Mouse (Mus musculus) testis, postnatal 14 days (tissue): ENCODE measurements around the gene Tle3.

Experiments
- DNase-seq: peaks from one replicate; pipeline ENCODE4 v3.0.0; 2021; ENCODE audit warnings: low spot score

Gene Tle3

DNA sequence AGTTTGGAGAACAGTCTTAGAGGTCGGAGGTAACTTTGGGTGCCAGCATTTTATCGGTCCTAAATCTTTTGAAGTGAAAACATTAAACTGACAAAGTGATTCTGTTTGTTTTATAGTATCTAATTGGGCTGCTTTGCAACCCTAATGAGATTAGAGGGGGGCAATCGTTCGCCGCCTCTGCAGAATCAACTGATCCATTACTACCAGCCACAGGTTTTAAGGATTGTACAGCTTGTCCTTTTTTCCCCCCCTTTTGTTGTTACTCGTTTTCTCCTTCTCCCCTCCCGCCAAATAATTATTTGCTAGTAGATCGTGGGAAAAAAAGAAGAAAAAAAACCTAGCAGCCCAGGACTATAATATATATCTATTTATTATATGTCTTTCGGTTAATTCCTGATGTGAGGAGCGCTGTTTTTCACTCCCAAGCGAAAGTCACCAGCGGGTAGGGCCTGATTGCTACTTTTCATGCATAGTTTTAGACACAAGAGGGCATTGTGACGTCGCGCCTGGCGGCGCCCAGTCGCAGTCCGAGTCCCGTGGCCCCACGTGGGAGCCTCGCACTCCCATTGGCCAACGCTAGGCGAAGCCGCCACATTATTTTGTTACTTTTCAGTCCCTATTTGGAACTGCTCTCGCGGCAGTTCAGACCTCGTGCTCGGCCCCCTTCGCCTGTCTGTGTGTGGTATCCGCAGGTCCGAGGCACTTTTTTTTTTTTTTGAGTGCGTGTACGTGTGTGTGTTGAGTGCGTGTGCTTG is at the start of gene Tle3:
TSS of gene Tle3 (plus strand) at position 612 of the 755 bp plus-strand sequence.
- peak; percentile 98 for DNase-seq

DNA sequence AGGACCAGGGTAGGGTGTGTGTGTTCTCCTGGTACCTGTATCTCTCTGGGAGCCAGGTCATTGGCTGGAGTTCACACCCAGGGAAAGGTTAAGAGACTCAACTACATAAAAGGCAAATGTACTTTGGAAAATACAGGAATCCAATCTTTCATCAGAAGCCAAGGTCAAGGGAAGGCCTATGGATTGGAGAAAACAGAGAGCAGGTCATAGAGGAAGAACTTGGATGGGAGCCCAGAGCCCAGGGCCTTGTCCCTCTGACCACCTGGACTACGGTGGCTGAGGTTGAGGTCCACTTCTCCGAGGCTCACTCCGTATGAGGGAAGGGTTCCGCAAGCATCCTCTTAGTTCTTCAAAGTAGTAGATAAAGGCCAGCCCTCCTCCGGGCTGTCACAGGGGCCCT is 48.9 kb upstream of the Tle3 start:
- no peak for DNase-seq

DNA sequence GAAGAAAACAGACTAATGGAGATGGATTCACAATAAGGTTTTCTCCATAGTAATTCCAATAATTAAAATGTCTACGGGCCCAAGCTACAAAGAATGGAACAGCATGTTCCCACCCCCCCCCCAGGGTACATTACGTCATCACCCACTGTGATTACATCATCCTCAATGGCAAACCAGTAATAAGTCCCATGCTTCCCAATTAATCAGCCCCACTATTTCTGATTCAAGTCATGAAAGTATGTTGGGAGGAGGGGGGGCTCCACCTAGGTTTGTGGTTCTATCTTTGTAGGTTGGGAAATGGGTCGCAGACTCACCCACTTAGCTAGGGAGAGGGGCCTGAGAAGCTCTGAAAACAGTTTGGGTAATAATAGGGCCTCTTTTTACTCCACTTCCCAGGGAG is 48.3 kb upstream of the Tle3 start:
- DNase-seq: no peak

DNA sequence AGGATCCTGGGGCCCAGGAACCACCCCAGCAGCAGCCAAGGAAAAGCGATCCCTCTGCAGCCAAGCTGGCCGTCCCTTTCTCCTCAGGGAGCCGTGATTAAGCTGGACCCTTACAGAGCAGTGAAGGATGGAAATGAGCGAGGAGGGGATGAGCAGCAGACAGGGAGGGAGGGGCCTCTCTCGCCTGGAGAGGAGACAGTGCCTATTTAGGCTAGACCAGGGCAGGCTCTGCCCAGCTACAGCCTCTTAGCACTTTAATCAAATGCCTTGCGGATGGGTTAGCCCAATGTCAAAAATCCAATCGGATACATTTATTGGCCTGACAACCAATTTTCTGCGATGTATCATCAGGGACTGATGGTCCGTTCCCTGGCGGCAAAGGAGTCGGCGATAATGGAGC is 47.8 kb upstream of the Tle3 start:
- DNase-seq: no peak

DNA sequence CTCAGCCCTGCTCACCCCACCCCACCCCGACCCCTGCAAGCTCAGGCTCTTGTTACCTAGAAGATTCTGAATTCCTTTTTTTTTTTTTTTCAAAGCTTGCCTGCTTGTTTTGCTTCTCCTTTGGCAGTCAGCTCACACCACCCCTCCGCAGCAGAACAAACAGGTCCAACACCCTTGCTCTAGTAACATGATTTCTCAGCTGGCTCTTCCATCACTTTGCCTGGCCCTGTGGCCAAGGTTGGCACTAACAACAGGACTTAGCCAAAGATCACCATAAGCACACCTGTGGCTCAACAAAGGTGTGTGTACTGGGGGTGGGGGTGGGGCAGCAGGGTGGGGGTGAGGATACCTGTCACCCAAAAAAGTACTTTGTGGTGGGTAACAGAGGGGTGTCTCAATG is 47.2 kb upstream of the Tle3 start:
- no peak for DNase-seq

DNA sequence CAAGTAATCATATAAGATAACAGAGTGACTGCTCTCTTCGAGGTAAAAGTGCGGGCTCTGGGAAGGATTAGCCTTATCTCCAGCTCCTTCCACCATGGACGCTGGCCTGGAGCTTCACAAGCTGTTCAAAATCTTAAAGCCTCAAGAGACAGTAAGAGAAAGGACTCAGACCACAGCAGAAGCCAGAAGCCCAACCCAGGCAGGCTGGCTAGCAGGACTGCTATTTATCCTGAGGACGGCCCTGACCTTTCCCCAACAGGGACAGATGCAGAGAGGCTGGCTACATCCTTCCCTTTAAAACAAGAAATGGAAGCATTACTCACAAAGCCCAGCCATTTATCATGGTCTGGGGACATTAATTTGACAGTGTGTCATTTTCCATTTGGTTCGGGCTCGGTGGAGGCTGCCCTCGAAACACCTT is 46.2 kb upstream of the Tle3 start:
- no peak for DNase-seq

DNA sequence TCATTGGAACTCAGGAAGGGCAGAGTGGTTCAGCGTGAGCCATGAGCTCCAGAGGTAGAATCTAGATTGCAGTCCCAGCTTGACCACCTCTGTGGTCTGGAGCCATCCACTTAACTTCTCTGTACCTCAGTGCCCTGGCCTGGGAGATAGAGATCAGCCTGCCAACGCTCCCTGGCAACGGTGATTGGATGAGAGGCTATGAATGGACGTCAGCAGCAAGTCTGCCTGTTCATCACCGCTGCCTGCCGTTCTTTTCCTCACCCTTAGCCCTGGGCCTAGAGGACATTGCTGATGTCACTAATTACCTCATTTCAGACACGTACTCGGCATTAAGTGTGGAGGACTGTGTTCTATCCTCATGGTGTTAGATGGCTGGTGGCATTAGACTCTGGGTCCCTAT is 45.2 kb upstream of the Tle3 start:
- no peak for DNase-seq

DNA sequence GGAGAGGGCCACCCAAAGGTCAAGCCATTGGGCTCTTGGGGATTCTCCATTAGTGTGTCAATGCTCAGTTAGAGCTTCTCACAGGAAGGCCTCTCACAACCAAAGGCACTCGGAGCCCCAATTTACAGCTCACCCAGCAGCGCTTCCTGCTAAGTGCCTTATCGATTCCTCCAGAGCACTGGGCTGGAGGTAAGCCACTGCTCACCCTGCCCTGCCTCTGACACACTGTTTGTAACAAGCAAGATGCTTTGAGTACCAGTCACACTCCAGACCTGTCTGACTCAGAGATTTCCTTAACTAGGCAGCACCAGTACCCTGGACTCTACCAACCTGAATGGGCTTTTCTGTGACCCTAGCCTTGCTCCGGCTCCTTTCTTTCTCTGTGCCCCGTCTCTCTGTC is 44.0 kb upstream of the Tle3 start:
- DNase-seq: no peak

DNA sequence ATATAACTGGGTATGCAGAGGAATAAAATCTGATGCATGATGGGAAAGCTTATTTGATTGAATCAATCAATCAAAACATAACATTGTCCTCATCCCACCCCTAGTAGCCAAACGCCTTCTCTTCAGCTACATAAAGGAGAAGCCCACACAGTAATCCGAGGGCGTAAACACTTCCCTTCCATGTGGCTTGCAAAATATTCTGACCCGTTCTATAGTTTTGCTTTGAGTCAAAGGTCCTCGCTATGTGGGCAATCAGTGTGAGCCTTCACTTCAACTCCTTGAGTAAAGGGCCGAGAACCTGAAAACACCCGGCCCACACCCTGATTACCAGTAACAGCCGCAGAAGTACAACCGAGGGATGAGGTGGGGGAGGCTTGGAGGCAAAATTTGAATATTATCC is 41.4 kb upstream of the Tle3 start:
- DNase-seq: no peak

DNA sequence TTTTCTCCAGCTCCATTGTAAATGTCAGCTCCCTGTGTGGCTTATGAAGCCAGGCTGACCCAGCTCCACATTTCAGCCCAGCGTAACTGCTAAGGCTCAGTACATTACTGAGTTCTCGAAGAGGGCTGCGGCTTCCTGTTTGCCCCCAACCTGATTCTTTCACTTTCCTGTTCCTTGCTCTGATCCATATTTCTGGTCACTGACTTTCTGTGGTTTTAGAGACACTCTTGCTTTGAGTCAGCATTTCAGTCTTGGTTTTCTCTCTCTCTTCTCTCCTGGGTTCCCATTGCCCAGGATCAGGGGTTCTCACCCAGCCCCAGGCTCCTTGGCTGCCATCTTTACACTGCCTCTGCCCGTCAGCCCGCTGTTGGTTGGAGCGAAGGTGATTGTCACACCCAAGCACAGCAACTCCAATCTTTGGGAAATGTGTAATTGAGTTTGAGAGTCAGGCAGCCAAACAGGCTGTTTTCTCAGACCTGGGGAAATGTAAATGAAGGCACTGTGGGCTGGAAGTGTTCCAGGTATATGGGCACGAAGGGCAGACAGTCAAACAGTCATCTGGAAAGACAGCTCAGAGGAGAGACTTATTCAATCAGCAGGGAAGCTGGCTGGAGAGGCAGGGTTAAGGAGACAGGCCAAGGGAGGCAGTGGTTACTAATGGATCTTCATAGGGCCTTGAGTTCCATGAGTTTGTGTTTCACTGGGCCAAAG is 39.8 kb upstream of the Tle3 start:
- DNase-seq: no peak

DNA sequence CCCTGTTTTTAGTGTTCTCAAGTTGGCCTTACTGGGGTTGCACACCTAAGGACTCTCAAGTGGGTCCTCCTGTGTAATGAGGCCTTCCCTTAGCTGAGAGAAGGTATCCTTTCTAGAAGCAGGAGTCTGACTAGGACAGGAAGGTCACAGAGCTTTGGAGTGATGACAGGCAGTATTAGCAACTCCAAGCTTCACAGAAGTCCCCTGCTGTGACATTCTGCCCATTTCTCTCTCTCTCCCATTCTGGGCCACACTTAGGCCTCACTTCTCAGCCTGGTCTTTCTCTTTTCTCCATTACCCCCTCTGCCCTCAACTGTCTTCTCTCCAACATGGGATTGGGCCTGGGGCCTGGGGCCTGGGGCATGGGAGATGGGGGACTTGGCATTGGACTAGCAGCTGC is 36.0 kb upstream of the Tle3 start:
- no peak for DNase-seq

DNA sequence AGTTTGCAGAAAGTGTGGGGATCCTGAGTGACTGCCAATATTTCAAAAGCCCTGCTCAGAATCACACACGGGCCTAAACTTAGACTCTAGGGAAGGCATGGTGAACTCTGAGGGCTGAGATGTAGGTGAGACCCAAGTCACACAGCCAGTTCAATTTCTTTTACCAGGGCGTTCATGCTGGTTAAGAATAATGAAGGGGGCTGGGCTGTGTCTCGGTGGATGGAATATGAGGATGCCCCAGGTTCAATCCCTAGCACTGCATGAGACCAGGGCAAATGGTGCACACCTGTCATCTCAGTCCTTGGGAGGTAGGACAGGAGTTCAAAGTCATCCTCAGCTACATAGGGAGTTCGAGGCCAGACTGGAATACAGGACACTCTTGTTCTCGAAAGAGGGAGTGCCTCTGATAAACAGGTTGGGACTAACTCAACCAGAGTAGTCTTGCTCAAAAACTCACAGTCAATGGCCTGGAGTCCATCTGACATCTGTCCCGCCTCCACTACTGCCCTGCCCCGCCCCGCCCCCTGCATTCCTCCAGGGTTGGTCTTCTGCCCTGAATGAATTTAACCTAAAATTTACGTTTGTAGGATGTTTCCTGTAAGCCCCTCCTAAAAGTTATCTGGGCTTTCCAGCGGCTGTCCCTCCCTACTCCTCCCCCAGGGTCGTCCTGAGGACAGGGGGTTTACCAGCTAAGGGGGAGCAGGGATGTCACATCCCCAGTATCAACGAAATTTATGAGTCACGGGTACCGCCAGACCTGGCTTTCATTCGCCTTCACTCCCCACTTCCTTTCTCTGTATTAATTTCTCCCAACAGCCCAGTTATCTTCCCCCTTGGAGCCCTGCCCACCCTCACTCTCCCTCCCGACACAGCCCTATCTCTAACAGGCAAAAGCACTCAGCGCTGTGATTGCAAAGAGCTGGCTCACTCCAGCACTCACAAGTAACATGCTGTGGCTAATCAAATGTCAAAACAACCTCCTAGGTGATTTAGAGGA is 35.3 kb upstream of the Tle3 start:
- peak; percentile 71 for DNase-seq

DNA sequence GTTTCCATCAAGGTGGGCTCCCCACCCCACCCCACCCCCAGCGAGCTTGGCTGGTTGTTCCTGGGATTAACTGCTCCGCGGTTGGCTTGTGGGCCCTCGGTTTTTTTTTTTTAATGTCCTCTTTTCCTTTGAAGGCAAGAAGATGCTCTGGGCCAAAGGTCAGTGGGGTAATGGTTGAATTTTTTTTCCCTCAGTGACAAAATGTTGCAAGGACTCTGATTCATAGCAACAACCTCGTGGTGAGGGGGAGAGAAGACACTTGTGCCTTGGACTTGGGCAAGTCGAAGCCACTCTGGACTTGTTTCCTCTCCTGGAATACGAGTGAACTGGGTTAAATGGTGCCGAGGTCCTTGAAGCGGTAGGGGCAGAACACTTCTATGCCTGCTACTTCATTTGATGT is 34.5 kb upstream of the Tle3 start:
- no peak for DNase-seq

DNA sequence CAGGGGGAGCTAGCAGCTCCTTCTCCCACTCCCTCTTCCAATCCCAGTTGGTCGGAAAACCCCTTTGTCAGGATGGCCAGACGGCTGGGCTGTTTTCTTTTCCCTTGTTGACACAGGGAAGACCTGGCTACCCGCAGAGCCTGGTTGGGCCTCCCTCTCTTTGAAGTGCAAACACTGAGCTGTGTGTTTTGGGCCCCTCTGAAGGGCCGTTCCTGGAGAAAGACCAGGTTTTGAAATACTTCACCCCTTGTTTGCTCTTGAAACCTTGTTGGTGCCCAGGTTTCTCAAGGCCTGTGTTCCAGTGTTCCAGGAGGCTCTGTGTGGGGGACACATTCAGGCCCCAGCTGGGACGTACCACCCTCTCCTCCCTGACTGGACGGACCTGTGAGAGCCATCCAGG is 32.9 kb upstream of the Tle3 start:
- no peak for DNase-seq

DNA sequence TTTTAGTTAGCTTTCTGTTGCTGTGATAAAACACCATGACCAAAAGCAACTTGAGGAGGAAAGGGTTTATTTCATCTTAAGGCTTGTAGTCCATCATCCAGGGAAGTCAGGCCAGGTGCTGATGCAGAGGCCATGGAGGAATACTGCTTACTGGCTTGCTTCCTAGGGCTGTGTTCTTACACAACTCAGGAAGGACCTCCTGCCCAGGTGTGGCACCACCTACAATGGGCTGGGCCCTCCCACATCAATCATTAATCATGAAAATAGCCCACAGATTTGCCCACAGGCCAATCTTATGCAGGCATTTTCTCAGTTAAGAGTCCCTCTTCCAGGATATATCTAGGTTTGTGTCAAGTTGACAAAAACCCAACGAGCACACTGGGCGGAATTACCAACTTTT is 31.8 kb upstream of the Tle3 start:
- DNase-seq: no peak

DNA sequence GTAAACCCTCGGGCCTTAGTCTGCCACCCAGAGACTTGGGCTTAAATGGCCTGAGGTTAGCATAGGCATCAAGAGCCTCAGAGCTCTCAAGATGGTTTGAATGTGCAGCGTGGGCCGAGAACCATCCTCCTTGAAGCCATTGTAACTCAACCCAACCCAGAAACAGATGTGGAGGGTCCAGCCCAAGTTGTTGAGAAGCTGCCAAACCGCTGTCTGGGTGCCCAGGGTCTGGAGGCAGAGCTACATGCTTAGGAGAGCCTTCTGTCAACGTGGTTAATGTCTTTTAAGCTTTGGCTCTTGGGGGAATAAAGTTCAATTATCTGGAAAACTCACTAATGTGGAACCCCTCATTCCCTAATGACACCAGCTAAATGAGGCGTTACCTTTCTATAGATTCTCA is 29.9 kb upstream of the Tle3 start:
- no peak for DNase-seq

DNA sequence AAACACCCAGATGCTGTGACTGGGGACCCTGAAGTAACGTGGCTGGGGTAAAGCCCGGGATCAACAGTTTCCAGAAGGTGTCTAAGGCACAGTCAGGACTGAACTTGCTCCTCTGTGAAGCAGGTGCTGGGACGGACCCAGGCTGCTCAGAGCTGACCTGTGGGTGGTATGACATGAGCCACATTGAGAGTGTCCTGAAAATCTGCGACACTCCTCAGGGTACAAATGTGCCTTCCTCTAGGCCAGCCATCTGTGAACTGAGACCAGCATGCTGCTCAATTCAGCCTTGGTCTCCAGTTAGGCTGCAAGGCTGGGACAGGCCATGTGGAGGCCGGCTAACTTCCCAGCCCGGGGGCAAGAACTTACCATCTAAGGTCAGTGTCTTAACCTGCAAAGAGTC is 27.5 kb upstream of the Tle3 start:
- no peak for DNase-seq

DNA sequence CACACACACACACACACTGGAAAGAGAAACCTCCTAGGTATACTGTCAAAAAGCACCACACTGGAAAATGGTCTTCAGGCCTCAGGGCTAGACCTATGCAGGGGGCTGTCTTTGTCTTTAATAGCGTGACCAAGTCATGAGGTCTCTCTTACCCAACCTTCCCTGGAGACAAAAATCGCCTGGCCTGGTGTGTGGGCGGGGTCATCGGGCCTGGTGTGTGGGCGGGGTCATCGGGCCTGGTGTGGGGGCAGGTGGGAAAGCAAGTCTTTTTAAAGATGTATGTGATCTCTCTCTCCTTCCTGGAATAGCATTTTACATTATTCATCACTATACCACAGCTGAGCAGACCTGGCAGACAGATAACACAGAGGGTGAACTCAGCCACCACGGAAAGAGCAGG is 25.2 kb upstream of the Tle3 start:
- no peak for DNase-seq

DNA sequence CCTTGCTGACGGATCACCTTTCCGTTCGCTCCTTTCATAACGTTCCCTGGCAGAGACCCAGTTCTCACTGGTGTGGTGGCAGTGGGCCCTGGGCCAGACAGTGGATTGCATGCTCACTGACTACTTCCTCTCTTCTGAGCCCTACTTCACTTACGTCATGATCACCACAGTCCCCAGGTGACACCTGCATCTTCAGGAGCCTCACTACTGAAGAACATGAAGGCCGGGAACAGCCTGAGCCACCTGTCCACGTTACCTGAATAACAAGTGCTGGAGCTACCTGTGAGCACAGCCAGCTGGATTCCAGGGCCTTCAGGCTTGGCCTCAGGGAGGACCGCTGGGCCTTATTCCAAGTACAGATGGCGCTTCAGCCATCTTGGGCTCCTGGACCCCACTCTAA is 24.1 kb upstream of the Tle3 start:
- DNase-seq: no peak

DNA sequence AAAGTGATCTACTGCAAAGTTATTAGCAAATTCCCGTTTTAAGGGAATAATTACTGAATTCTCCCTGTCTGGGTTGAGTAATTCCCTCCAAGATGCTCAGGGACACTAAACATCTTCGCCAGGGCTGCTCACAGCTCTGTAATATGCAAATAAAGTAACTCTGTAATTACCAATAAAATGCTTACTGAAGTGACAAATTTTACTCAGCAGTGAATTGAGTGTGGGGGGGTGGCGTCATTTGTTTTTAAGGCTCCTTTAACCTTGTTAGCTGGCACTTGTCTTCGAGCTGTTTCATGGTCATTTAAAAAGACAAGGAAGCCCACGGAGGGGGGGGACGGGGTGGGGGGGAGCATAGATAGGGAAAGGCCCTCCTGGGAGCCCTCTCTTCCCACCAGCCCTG is 23.6 kb upstream of the Tle3 start:
- DNase-seq: no peak

DNA sequence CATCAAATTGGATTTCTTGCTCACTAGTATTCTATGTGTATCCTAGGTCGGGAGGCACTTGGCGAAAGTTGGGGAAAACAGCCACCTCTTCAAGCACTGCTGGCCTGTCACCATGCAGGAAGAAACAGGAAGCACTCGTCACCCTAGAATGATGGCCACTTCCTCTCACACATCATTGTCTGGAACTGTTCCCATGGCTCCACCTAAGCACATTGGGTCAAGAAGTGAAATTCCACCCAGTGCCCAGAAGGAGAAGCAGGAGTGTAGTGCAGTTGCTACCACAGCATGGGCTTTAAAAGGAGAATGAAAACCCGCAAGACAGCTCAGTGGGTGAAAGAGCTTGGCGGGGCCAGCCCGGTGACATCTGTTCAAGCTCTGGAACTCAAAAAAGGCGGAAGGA is 22.5 kb upstream of the Tle3 start:
- DNase-seq: no peak

DNA sequence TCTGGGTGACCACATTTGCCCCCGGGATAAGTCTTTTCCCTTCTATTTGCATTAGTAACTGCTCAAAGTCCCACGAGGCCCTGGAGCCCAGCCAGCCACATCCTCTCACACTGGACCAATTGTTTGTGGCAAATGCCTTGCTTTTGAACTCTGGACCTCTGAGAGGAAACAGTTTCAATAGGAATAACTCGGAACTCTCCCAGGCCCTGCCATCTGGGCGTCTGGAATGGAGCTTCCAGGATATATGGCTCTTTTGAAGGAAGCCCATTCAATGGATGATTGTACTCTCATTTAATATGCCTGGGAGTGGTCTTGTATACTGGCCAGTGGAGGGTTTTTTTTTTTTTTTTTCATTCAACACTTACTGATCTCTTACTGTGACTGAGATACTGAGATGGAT is 21.0 kb upstream of the Tle3 start:
- DNase-seq: no peak

DNA sequence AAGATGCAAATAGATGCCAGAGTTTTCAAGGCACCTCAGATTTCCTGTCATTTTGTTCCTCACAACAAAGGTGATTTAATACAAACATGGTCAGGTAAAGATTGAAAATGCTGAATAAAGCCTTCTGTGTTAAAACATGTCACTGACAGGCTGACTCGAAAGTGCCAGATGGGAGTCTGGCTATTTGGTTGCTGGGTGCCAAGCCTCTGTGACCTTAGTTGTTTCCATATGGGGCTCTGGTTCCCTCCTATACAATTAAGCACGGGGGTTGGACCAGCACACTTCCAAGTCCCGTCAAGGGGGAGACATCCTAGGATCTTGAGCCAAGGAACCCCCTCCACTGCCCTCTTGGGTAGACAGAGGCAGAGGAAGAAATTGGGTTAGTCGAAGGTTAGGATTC is 13.2 kb upstream of the Tle3 start:
- DNase-seq: no peak
